Mouse (Mus musculus): Measurements from ENCODE around the gene Eif4h.
"Not testable (repeated sequence)": the region's sequence is repeated elsewhere in the genome, so short reads cannot be mapped to it uniquely, and the experiment has no call there.

The Eif4h gene

GRCm38 (mm10) chr5:134650926-134651325 lies 11.6 kb upstream of the Eif4h start:
- in situ Hi-C loops (cut with MboI, MseI) = loop anchor here (10.0 kb wide), 1 partner anchor 54 kb away; no protein-coding TSS in a partner anchor

- in situ Hi-C loops (cut with MboI, MseI) = not testable (repeated sequence)
These were observed 9.7 kb upstream of the Eif4h start for GRCm38 (mm10) chr5:134648976-134649375.

GRCm38 (mm10) chr5:134647394-134647793 lies 8.1 kb upstream of the Eif4h start:
- in situ Hi-C loops (cut with MboI, MseI) = no loop called here

GRCm38 (mm10) chr5:134646461-134646860 lies 7.2 kb upstream of the Eif4h start:
- in situ Hi-C loops (cut with MboI, MseI) = no loop called here

GRCm38 (mm10) chr5:134644643-134645118 lies 5.4 kb upstream of the Eif4h start:
- in situ Hi-C loops (cut with MboI, MseI) = no loop called here

- in situ Hi-C loops (cut with MboI, MseI) = no loop called here
These were observed 4.8 kb upstream of the Eif4h start for GRCm38 (mm10) chr5:134644121-134644520.

GRCm38 (mm10) chr5:134640371-134640770 lies 1.1 kb upstream of the Eif4h start:
- in situ Hi-C loops (cut with MboI, MseI) = no loop called here

- in situ Hi-C loops (cut with MboI, MseI) = no loop called here
These were observed 625 bp downstream of the Eif4h start for GRCm38 (mm10) chr5:134638461-134639268.

- in situ Hi-C loops (cut with MboI, MseI) = no loop called here
These were observed 1.4 kb downstream of the Eif4h start for GRCm38 (mm10) chr5:134637820-134638367.

- in situ Hi-C loops (cut with MboI, MseI) = no loop called here
These were observed 6.4 kb downstream of the Eif4h start for GRCm38 (mm10) chr5:134632841-134633240.

- in situ Hi-C loops (cut with MboI, MseI) = no loop called here
These were observed 8.5 kb downstream of the Eif4h start for GRCm38 (mm10) chr5:134630835-134631234.

GRCm38 (mm10) chr5:134629508-134629907 lies 9.8 kb downstream of the Eif4h start:
- in situ Hi-C loops (cut with MboI, MseI) = no loop called here

GRCm38 (mm10) chr5:134622069-134622468 lies 17.2 kb downstream of the Eif4h start:
- in situ Hi-C loops (cut with MboI, MseI) = no loop called here

- in situ Hi-C loops (cut with MboI, MseI) = no loop called here
These were observed 18.1 kb downstream of the Eif4h start for GRCm38 (mm10) chr5:134621099-134621640.

GRCm38 (mm10) chr5:134620457-134620856 lies 18.8 kb downstream of the Eif4h start:
- in situ Hi-C loops (cut with MboI, MseI) = no loop called here

- in situ Hi-C loops (cut with MboI, MseI) = loop anchor here in 1 of 2 experiments (10.0 kb wide), 1 partner anchor 112 kb away; no protein-coding TSS in a partner anchor
These were observed 22.2 kb downstream of the Eif4h start for GRCm38 (mm10) chr5:134617071-134617470.

- in situ Hi-C loops (cut with MboI, MseI) = loop anchor here in 1 of 2 experiments (10.0 kb wide), 1 partner anchor 111 kb away; no protein-coding TSS in a partner anchor
These were observed 23.5 kb downstream of the Eif4h start for GRCm38 (mm10) chr5:134615780-134616179.

GRCm38 (mm10) chr5:134615380-134615779 lies 23.9 kb downstream of the Eif4h start:
- in situ Hi-C loops (cut with MboI, MseI) = loop anchor here in 1 of 2 experiments (10.0 kb wide), 1 partner anchor 111 kb away; no protein-coding TSS in a partner anchor

- in situ Hi-C loops (cut with MboI, MseI) = loop anchor here in 1 of 2 experiments (10.0 kb wide), 1 partner anchor 110 kb away; no protein-coding TSS in a partner anchor
These were observed 24.5 kb downstream of the Eif4h start, which contains the start of gene Lat2 for GRCm38 (mm10) chr5:134614802-134615201. TSS of gene Lat2 (minus strand) at chr5:134615025.

- in situ Hi-C loops (cut with MboI, MseI) = loop anchor here in 1 of 2 experiments (10.0 kb wide), 1 partner anchor 109 kb away; no protein-coding TSS in a partner anchor
These were observed 25.0 kb downstream of the Eif4h start for GRCm38 (mm10) chr5:134614296-134614695.

GRCm38 (mm10) chr5:134613727-134614126 lies 25.6 kb downstream of the Eif4h start:
- in situ Hi-C loops (cut with MboI, MseI) = loop anchor here in 1 of 2 experiments (10.0 kb wide), 1 partner anchor 109 kb away; no protein-coding TSS in a partner anchor

Measured in T-helper 17 cell (primary cell).